8 mouse cellular contexts compared by ENCODE assay signal in genomic region chr12:69497121-69497520, GRCm38 (mm10).
DNase-seq lines count a peak whose midpoint lies in the region; ATAC-seq lines count a peak whose summit lies in the region.

No protein-coding gene starts in this region.

- no peaks in the 10 kb centered on the region for H3K27me3 ChIP-seq in hindbrain, embryonic 14.5 days (ENCODE audit: control insufficient read depth, insufficient read depth, low read length)
- H3K27me3 ChIP-seq in hindbrain, embryonic 12.5 days = no peaks in the 10 kb centered on the region
- H3K27me3 ChIP-seq in midbrain, embryonic 13.5 days = peaks cover 6% of the 10 kb centered on the region
- no peaks in the 10 kb centered on the region for H3K27me3 ChIP-seq in kidney, embryonic 14.5 days (ENCODE audit: control insufficient read depth, insufficient read depth, low read length)

- H3K9ac ChIP-seq in hindbrain, embryonic 14.5 days = no peak overlapping the region
- no peak overlapping the region for H3K9ac ChIP-seq in hindbrain, embryonic 12.5 days
- no peak overlapping the region for H3K9ac ChIP-seq in midbrain, embryonic 13.5 days (replicated peaks)
- H3K9ac ChIP-seq in kidney, embryonic 14.5 days (ENCODE audit: low read depth, low read length) = no peak overlapping the region

- peak; percentile 55 for DNase-seq in hindbrain, embryonic 14.5 days (ENCODE audit: low spot score)
- DNase-seq in cerebellum, adult 11 months = peak; percentile 63
- DNase-seq in gastrocnemius, postnatal 10 days = peak; percentile 80
- DNase-seq in layer of hippocampus, adult 9-11 months = peak; percentile 73
- peak; percentile 79 for DNase-seq in urinary bladder, postnatal 14 days (ENCODE audit: low spot score)

- H3K4me1 ChIP-seq in hindbrain, embryonic 14.5 days (replicated peaks; ENCODE audit: control insufficient read depth, insufficient read depth, low read length) = peaks cover 10% of the 10 kb centered on the region
- H3K4me1 ChIP-seq in hindbrain, embryonic 12.5 days = peaks cover 16% of the 10 kb centered on the region
- peaks cover 9% of the 10 kb centered on the region for H3K4me1 ChIP-seq in midbrain, embryonic 13.5 days (replicated peaks)
- peaks cover 7% of the 10 kb centered on the region for H3K4me1 ChIP-seq in kidney, embryonic 14.5 days (ENCODE audit: control insufficient read depth, insufficient read depth, low read length)

- H3K4me3 ChIP-seq in hindbrain, embryonic 14.5 days (replicated peaks; ENCODE audit: low read length) = no peak overlapping the region
- H3K4me3 ChIP-seq in hindbrain, embryonic 12.5 days = no peak overlapping the region
- no peak overlapping the region for H3K4me3 ChIP-seq in midbrain, embryonic 13.5 days (replicated peaks)
- no peak overlapping the region for H3K4me3 ChIP-seq in kidney, embryonic 14.5 days (ENCODE audit: low read length)

- no peaks in the 10 kb centered on the region for H3K36me3 ChIP-seq in hindbrain, embryonic 14.5 days (replicated peaks; ENCODE audit: control insufficient read depth, insufficient read depth)
- no peaks in the 10 kb centered on the region for H3K36me3 ChIP-seq in hindbrain, embryonic 12.5 days
- H3K36me3 ChIP-seq in midbrain, embryonic 13.5 days = no peaks in the 10 kb centered on the region
- H3K36me3 ChIP-seq in kidney, embryonic 14.5 days (ENCODE audit: control insufficient read depth, insufficient read depth, low read length) = no peaks in the 10 kb centered on the region

- no peaks in the 10 kb centered on the region for H3K9me3 ChIP-seq in hindbrain, embryonic 14.5 days (ENCODE audit: control insufficient read depth, low read length)
- H3K9me3 ChIP-seq in hindbrain, embryonic 12.5 days (replicated peaks) = no peaks in the 10 kb centered on the region
- H3K9me3 ChIP-seq in midbrain, embryonic 13.5 days = no peaks in the 10 kb centered on the region
- no peaks in the 10 kb centered on the region for H3K9me3 ChIP-seq in kidney, embryonic 14.5 days (ENCODE audit: control insufficient read depth, low read length)

- ATAC-seq in hindbrain, embryonic 14.5 days (ENCODE audit: low FRiP score) = peak; percentile 72; the same call in 1 of the 2 replicates
- no peak for ATAC-seq in hindbrain, embryonic 12.5 days (ENCODE audit: low FRiP score)
- ATAC-seq in midbrain, embryonic 13.5 days = 0 out of 2 replicates have a peak, but pooled peaks have one; percentile 38
- ATAC-seq in kidney, embryonic 14.5 days (ENCODE audit: low FRiP score, low TSS enrichment) = no peak

- H3K27ac ChIP-seq in hindbrain, embryonic 14.5 days = no peak overlapping the region
- H3K27ac ChIP-seq in hindbrain, embryonic 12.5 days = no peak overlapping the region
- no peak overlapping the region for H3K27ac ChIP-seq in midbrain, embryonic 13.5 days
- no peak overlapping the region for H3K27ac ChIP-seq in kidney, embryonic 14.5 days (ENCODE audit: low read depth, low read length)

- 67% methylated on average over 7 of the region's 7 CpGs for WGBS in hindbrain, embryonic 14.5 days
- WGBS in hindbrain, embryonic 12.5 days = 83% methylated on average over 7 of the region's 7 CpGs
- 84% methylated on average over 7 of the region's 7 CpGs for WGBS in midbrain, embryonic 13.5 days
- 83% methylated on average over 7 of the region's 7 CpGs for WGBS in kidney, embryonic 14.5 days

- no peak overlapping the region for H3K4me2 ChIP-seq in hindbrain, embryonic 14.5 days (replicated peaks)
- H3K4me2 ChIP-seq in hindbrain, embryonic 12.5 days (replicated peaks) = no peak overlapping the region
- H3K4me2 ChIP-seq in midbrain, embryonic 13.5 days (replicated peaks) = no peak overlapping the region
- H3K4me2 ChIP-seq in kidney, embryonic 14.5 days (replicated peaks; ENCODE audit: low read depth, low read length) = no peak overlapping the region

Comparison
In these comparisons a context has a peak if more than half of its experiments do, and no peak if none do; other contexts are left out.
1. ATAC-seq: peak in hindbrain, embryonic 14.5 days (single experiment) and midbrain, embryonic 13.5 days (single experiment); none in hindbrain, embryonic 12.5 days (single experiment) and kidney, embryonic 14.5 days (single experiment).
2. Peak in every context shown above with its lines, with median percentiles within 50 percentile points of each other: DNase-seq.